Mouse (Mus musculus): ENCODE measurements around the gene Rbm4. TPM values are rescaled to one million over a fixed set of nuclear protein-coding genes. Genes with fewer than 3 reads are reported as not detected.

Gene Rbm4
- polyA plus RNA-seq (2015; fragmentation: Nextera tagmentation; extraction: Ambion mirVana), result 18.8 and 24.5 TPM in 2 replicates

GRCm38 (mm10) chr19:4793831-4794422, at the start of gene Rbm4:
Gene Rbm4, minus strand, starts transcription at chr19:4793901.

GRCm38 (mm10) chr19:4839149-4839548, 45.4 kb upstream of the Rbm4 start, which contains the start of the genes Ccs and Ccdc87:
Gene Ccs, minus strand, starts transcription at chr19:4839332.
Gene Ccdc87, plus strand, starts transcription at chr19:4839366.

GRCm38 (mm10) chr19:4811063-4811908, 17.6 kb upstream of the Rbm4 start, which contains the start of the genes Gm21992 and Rbm14:
Gene Gm21992, minus strand, starts transcription at chr19:4811612.
Gene Rbm14, minus strand, starts transcription at chr19:4811634.

GRCm38 (mm10) chr19:4756193-4756911, 37.3 kb downstream of the Rbm4 start, which contains the start of gene Rbm4b:
Gene Rbm4b, plus strand, starts transcription at chr19:4756497.

Other genes with a start within 250 kb of the Rbm4 start
- gene Lrfn4, start 178.2 kb downstream of the Rbm4 start, polyA plus RNA-seq (2015; fragmentation: Nextera tagmentation; extraction: Ambion mirVana), result 3.3 and 5.2 TPM in 2 replicates
- gene Rce1, start 168.3 kb downstream of the Rbm4 start, polyA plus RNA-seq (2015; fragmentation: Nextera tagmentation; extraction: Ambion mirVana), result 33.6 and 52.1 TPM in 2 replicates
- gene Gm960, start 95.2 kb downstream of the Rbm4 start, polyA plus RNA-seq (2015; fragmentation: Nextera tagmentation; extraction: Ambion mirVana), result 2.2 and 3.2 TPM in 2 replicates
- 0.61 and 1.9 TPM in 2 replicates for gene Sptbn2, start 82.7 kb downstream of the Rbm4 start, polyA plus RNA-seq (2015; fragmentation: Nextera tagmentation; extraction: Ambion mirVana)
- gene Rbm4b, start 37.4 kb downstream of the Rbm4 start, polyA plus RNA-seq (2015; fragmentation: Nextera tagmentation; extraction: Ambion mirVana), result 28.0 and 39.4 TPM in 2 replicates
- 13.2 and 19.4 TPM in 2 replicates for gene Gm21992, start 17.7 kb upstream of the Rbm4 start, polyA plus RNA-seq (2015; fragmentation: Nextera tagmentation; extraction: Ambion mirVana)
- 19.3 and 22.3 TPM in 2 replicates for gene Rbm14, start 17.7 kb upstream of the Rbm4 start, polyA plus RNA-seq (2015; fragmentation: Nextera tagmentation; extraction: Ambion mirVana)
- 79.9 and 127 TPM in 2 replicates for gene Ccs, start 45.4 kb upstream of the Rbm4 start, polyA plus RNA-seq (2015; fragmentation: Nextera tagmentation; extraction: Ambion mirVana)
- 0.08 and 0.10 TPM in 2 replicates for gene Ccdc87, start 45.5 kb upstream of the Rbm4 start, polyA plus RNA-seq (2015; fragmentation: Nextera tagmentation; extraction: Ambion mirVana)
- gene Ctsf, start 61.2 kb upstream of the Rbm4 start, polyA plus RNA-seq (2015; fragmentation: Nextera tagmentation; extraction: Ambion mirVana), result 192 and 458 TPM in 2 replicates
- gene Actn3, start 84.0 kb upstream of the Rbm4 start, polyA plus RNA-seq (2015; fragmentation: Nextera tagmentation; extraction: Ambion mirVana), result 2.4 and 3.2 TPM in 2 replicates
- gene Zdhhc24, start 84.8 kb upstream of the Rbm4 start, polyA plus RNA-seq (2015; fragmentation: Nextera tagmentation; extraction: Ambion mirVana), result 12.5 and 14.8 TPM in 2 replicates
- gene Bbs1, start 112.7 kb upstream of the Rbm4 start, polyA plus RNA-seq (2015; fragmentation: Nextera tagmentation; extraction: Ambion mirVana), result 3.5 and 4.2 TPM in 2 replicates
- gene Dpp3, start 134.4 kb upstream of the Rbm4 start, polyA plus RNA-seq (2015; fragmentation: Nextera tagmentation; extraction: Ambion mirVana), result 63.8 and 106 TPM in 2 replicates
- gene Peli3, start 149.2 kb upstream of the Rbm4 start, polyA plus RNA-seq (2015; fragmentation: Nextera tagmentation; extraction: Ambion mirVana), result 1.9 and 2.9 TPM in 2 replicates
- 136 and 156 TPM in 2 replicates for gene Mrpl11, start 168.2 kb upstream of the Rbm4 start, polyA plus RNA-seq (2015; fragmentation: Nextera tagmentation; extraction: Ambion mirVana)
- gene Npas4, start 196.4 kb upstream of the Rbm4 start, polyA plus RNA-seq (2015; fragmentation: Nextera tagmentation; extraction: Ambion mirVana), result 0.07 TPM in 1 of 2 replicates, not detected in the other
- 0.57 and 1.9 TPM in 2 replicates for gene Slc29a2, start 230.0 kb upstream of the Rbm4 start, polyA plus RNA-seq (2015; fragmentation: Nextera tagmentation; extraction: Ambion mirVana)
- 45.2 and 51.4 TPM in 2 replicates for gene B4gat1, start 244.9 kb upstream of the Rbm4 start, polyA plus RNA-seq (2015; fragmentation: Nextera tagmentation; extraction: Ambion mirVana)
- gene AC124502.3, start 245.0 kb upstream of the Rbm4 start, polyA plus RNA-seq (2015; fragmentation: Nextera tagmentation; extraction: Ambion mirVana), result 0.20 and 1.6 TPM in 2 replicates
- gene Brms1, start 247.5 kb upstream of the Rbm4 start, polyA plus RNA-seq (2015; fragmentation: Nextera tagmentation; extraction: Ambion mirVana), result 36.1 and 44.9 TPM in 2 replicates